Mouse (Mus musculus) E14TG2a.4 (cell line): ENCODE results near the gene Thbs3.

Source experiments
- CTCF ChIP-seq: conservative IDR thresholded peaks from 2 replicates; pipeline ENCODE4 v1.5.1; 2014; ENCODE audit warnings: low read length
- NANOG ChIP-seq: IDR thresholded peaks from 2 replicates; pipeline ENCODE4 v1.6.1; 2014; ENCODE audit warnings: borderline replicate concordance, low read length, mixed read lengths
- POU5F1 ChIP-seq: IDR thresholded peaks from 2 replicates; pipeline ENCODE4 v1.6.1; 2014; ENCODE audit warnings: low read length, borderline replicate concordance

- TF ChIP-seq CTCF (no peak), POU5F1 (no peak), NANOG (no peak)
Measured at GRCm38 (mm10) chr3:89244158-89244981, 29.4 kb downstream of the Thbs3 start.
